Mouse (Mus musculus) liver, embryonic 11.5 days (tissue): ENCODE results near the gene Hhatl. TPM values are rescaled to one million over a fixed set of nuclear protein-coding genes. Genes with fewer than 3 reads are reported as not detected.

Experiments
- ATAC-seq: fragments of 200-750 bp; cut with Nextera tagmentation; replicated peaks from 2 replicates; pipeline ENCODE4 v1.8.0; 2017; ENCODE audit warnings: moderate number of reproducible peaks, mild to moderate bottlenecking, moderate TSS enrichment, moderate library complexity; ENCODE audit not compliant: low FRiP score
- DNase-seq: peaks from one replicate; pipeline ENCODE4 v3.0.0-alpha.2; 2017; ENCODE audit warnings: low spot score
- H3K27ac ChIP-seq: fragments of 300-500 bp; sonication (generic); 2 replicates; pipeline ENCODE4 v1.5.1; 2014; ENCODE audit warnings: mild to moderate bottlenecking, low read depth, low read length, control low read depth
- H3K27me3 ChIP-seq: fragments of 300-500 bp; sonication (generic); replicated peaks from 2 replicates; pipeline ENCODE4 v1.6.1; 2014; ENCODE audit warnings: low read length, mixed read lengths; ENCODE audit not compliant: control insufficient read depth, insufficient read depth
- H3K36me3 ChIP-seq: fragments of 300-500 bp; sonication (generic); 2 replicates; pipeline ENCODE4 v1.6.1; 2014; ENCODE audit warnings: mild to moderate bottlenecking, low read length, moderate library complexity, mixed read lengths; ENCODE audit not compliant: control insufficient read depth, insufficient read depth
- H3K4me1 ChIP-seq: fragments of 300-500 bp; sonication (generic); replicated peaks from 2 replicates; pipeline ENCODE4 v1.6.1; 2014; ENCODE audit warnings: low read length, mixed read lengths; ENCODE audit not compliant: control insufficient read depth, insufficient read depth
- H3K4me2 ChIP-seq: fragments of 300-500 bp; sonication (generic); 2 replicates; pipeline ENCODE4 v1.6.1; 2014; ENCODE audit warnings: mild to moderate bottlenecking, control low read depth, moderate library complexity
- H3K4me3 ChIP-seq: fragments of 300-500 bp; sonication (generic); 2 replicates; pipeline ENCODE4 v1.5.1; 2014; ENCODE audit warnings: low read depth, low read length, control low read depth
- H3K9ac ChIP-seq: fragments of 300-500 bp; sonication (generic); 2 replicates; pipeline ENCODE4 v1.6.1; 2014; ENCODE audit warnings: low read depth, low read length, control low read depth
- H3K9me3 ChIP-seq: fragments of 300-500 bp; sonication (generic); 2 replicates; pipeline ENCODE4 v1.6.1; 2016; ENCODE audit warnings: low read length, inconsistent platforms, mixed read lengths; ENCODE audit not compliant: control insufficient read depth
- whole genome bisulfite sequencing: fragments of 180-500 bp; shearing (Covaris S2); extraction: QIAGEN DNeasy Blood & Tissue Kit; methylation state at CpG from one replicate; pipeline ENCODE4 v1.1.7; 2014; 5-methylcytosine and 5-hydroxymethylcytosine counted together
- polyA plus RNA-seq: library from polyadenylated mRNA; unstranded; fragments of >200 nt; fragmentation: Nextera tagmentation; extraction: Ambion mirVana; gene quantifications from 2 replicates; pipeline ENCODE4 v1.2.1, GENCODE M21; 2014

Gene Hhatl
- polyA plus RNA-seq, 1 experiment from 2014 or later: not detected

GRCm38 (mm10) chr9:121828314-121828713 lies 36.0 kb upstream of the Hhatl start:
- no peaks in the 10 kb centered on the region for H3K27me3 ChIP-seq
- no peaks in the 10 kb centered on the region for H3K36me3 ChIP-seq
- H3K4me1 ChIP-seq: no peaks in the 10 kb centered on the region
- WGBS: 59% methylated on average over 6 of the region's 6 CpGs
- DNase-seq (no peak), ATAC-seq (no peak)
- no peak overlapping the region for H3K27ac ChIP-seq
- H3K9me3 ChIP-seq: no peaks in the 10 kb centered on the region
- no peak overlapping the region for H3K9ac ChIP-seq
- no peak overlapping the region for H3K4me3 ChIP-seq
- no peak overlapping the region for H3K4me2 ChIP-seq

GRCm38 (mm10) chr9:121826356-121826755 lies 34.0 kb upstream of the Hhatl start:
- no peak overlapping the region for H3K9ac ChIP-seq
- H3K4me1 ChIP-seq: no peaks in the 10 kb centered on the region
- ATAC-seq: no peak
- H3K36me3 ChIP-seq: no peaks in the 10 kb centered on the region
- H3K9me3 ChIP-seq: no peaks in the 10 kb centered on the region
- no peak for DNase-seq
- no peaks in the 10 kb centered on the region for H3K27me3 ChIP-seq
- WGBS: 85% methylated on average over 3 of the region's 3 CpGs
- H3K27ac ChIP-seq: no peak overlapping the region
- H3K4me2 ChIP-seq: no peak overlapping the region
- no peak overlapping the region for H3K4me3 ChIP-seq

- no peaks in the 10 kb centered on the region for H3K27me3 ChIP-seq
- H3K27ac ChIP-seq: no peak overlapping the region
- no peak overlapping the region for H3K4me2 ChIP-seq
- no peaks in the 10 kb centered on the region for H3K4me1 ChIP-seq
- H3K36me3 ChIP-seq: no peaks in the 10 kb centered on the region
- no peak overlapping the region for H3K4me3 ChIP-seq
- DNase-seq (no peak), ATAC-seq (no peak)
- WGBS: 76% methylated on average over 7 of the region's 7 CpGs
- H3K9ac ChIP-seq: no peak overlapping the region
- H3K9me3 ChIP-seq: no peaks in the 10 kb centered on the region
These were observed 31.7 kb upstream of the Hhatl start for GRCm38 (mm10) chr9:121823991-121824390.

- ATAC-seq (no peak), DNase-seq (no peak)
- WGBS: 79% methylated on average over 1 of the region's 1 CpGs
- H3K9me3 ChIP-seq: no peaks in the 10 kb centered on the region
- H3K4me2 ChIP-seq: no peak overlapping the region
- no peaks in the 10 kb centered on the region for H3K36me3 ChIP-seq
- no peaks in the 10 kb centered on the region for H3K27me3 ChIP-seq
- no peak overlapping the region for H3K4me3 ChIP-seq
- no peak overlapping the region for H3K27ac ChIP-seq
- no peak overlapping the region for H3K9ac ChIP-seq
- no peaks in the 10 kb centered on the region for H3K4me1 ChIP-seq
These were observed 30.7 kb upstream of the Hhatl start for GRCm38 (mm10) chr9:121823051-121823450.

- 75% methylated on average over 6 of the region's 6 CpGs for WGBS
- Histone ChIP-seq H3K27ac (no peak overlapping the region), H3K9ac (no peak overlapping the region), H3K4me1 (no peaks in the 10 kb centered on the region), H3K4me2 (no peak overlapping the region), H3K36me3 (no peaks in the 10 kb centered on the region), H3K27me3 (no peaks in the 10 kb centered on the region), H3K9me3 (no peaks in the 10 kb centered on the region), H3K4me3 (no peak overlapping the region)
- ATAC-seq: no peak
- DNase-seq: no peak
These were observed 30.3 kb upstream of the Hhatl start for GRCm38 (mm10) chr9:121822585-121822991.

GRCm38 (mm10) chr9:121820765-121821164 lies 28.5 kb upstream of the Hhatl start:
- H3K4me3 ChIP-seq: no peak overlapping the region
- ATAC-seq (no peak), DNase-seq (no peak)
- no peaks in the 10 kb centered on the region for H3K4me1 ChIP-seq
- no peak overlapping the region for H3K4me2 ChIP-seq
- no peak overlapping the region for H3K9ac ChIP-seq
- WGBS: 68% methylated on average over 5 of the region's 5 CpGs
- H3K36me3 ChIP-seq: no peaks in the 10 kb centered on the region
- no peaks in the 10 kb centered on the region for H3K9me3 ChIP-seq
- no peak overlapping the region for H3K27ac ChIP-seq
- H3K27me3 ChIP-seq: no peaks in the 10 kb centered on the region

- H3K27ac ChIP-seq: no peak overlapping the region
- H3K4me3 ChIP-seq: no peak overlapping the region
- H3K4me2 ChIP-seq: no peak overlapping the region
- H3K27me3 ChIP-seq: no peaks in the 10 kb centered on the region
- no peaks in the 10 kb centered on the region for H3K9me3 ChIP-seq
- 70% methylated on average over 7 of the region's 7 CpGs for WGBS
- no peak for DNase-seq
- H3K4me1 ChIP-seq: no peaks in the 10 kb centered on the region
- no peak overlapping the region for H3K9ac ChIP-seq
- no peak for ATAC-seq
- no peaks in the 10 kb centered on the region for H3K36me3 ChIP-seq
These were observed 27.6 kb upstream of the Hhatl start for GRCm38 (mm10) chr9:121819771-121820471.

- Histone ChIP-seq H3K4me3 (no peak overlapping the region), H3K4me2 (no peak overlapping the region), H3K9ac (no peak overlapping the region), H3K27ac (no peak overlapping the region), H3K9me3 (no peaks in the 10 kb centered on the region), H3K4me1 (no peaks in the 10 kb centered on the region), H3K36me3 (no peaks in the 10 kb centered on the region), H3K27me3 (no peaks in the 10 kb centered on the region)
- DNase-seq (no peak), ATAC-seq (no peak)
- WGBS: 70% methylated on average over 9 of the region's 9 CpGs
These were observed 26.9 kb upstream of the Hhatl start for GRCm38 (mm10) chr9:121819073-121819770.

- WGBS: 32% methylated on average over 6 of the region's 6 CpGs
These were observed 22.9 kb upstream of the Hhatl start for GRCm38 (mm10) chr9:121815183-121815582.

More at GRCm38 (mm10) chr9:121815183-121815582, 22.9 kb upstream of the Hhatl start:
- Histone ChIP-seq H3K27ac (no peak overlapping the region), H3K36me3 (no peaks in the 10 kb centered on the region), H3K9ac (no peak overlapping the region), H3K4me3 (no peak overlapping the region), H3K27me3 (no peaks in the 10 kb centered on the region), H3K4me2 (no peak overlapping the region), H3K4me1 (no peaks in the 10 kb centered on the region), H3K9me3 (no peaks in the 10 kb centered on the region)
- DNase-seq: no peak
- no peak for ATAC-seq
